Mouse (Mus musculus): ENCODE data around the gene Sparc.

DNA sequence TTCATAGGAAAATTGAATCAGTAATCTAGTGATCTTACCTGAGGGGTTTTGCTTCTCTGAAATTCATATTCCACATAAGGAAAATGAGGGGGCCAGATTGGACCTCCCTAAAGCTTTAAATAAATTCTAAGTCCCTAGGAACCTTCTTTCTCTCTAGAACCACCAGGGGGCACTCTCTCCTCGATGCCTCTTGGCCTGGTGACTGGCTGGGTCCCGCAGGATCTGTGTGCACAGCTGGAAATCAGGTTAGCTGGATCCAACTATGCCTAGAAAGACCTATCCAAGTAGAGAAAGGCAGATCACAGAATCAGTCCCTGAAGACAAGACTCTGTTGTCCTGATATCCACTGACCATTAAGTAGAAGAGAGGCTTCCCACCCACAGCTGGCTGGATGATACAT is 33.2 kb downstream of the Sparc start:
- no peak for TF ChIP-seq POLR2A (IDR thresholded peaks at IDR 0.05; ENCODE audit: extremely low read depth, insufficient read depth, low read length)
- peak; percentile 85 for TF ChIP-seq CTCF (IDR thresholded peaks at IDR 0.05; ENCODE audit: low read depth, low read length)
